Mouse (Mus musculus) lung, postnatal 10 days (tissue): ENCODE measurements around the gene Setd7.
A peak's percentile ranks its signal among the peaks of the same experiment; 100 is the strongest.

Experiments
- DNase-seq: peaks from one replicate; pipeline ENCODE4 v3.0.0; 2021

The Setd7 gene

GRCm38 (mm10) chr3:51555583-51555982, 5.1 kb downstream of the Setd7 start:
- DNase-seq = no peak

GRCm38 (mm10) chr3:51554836-51555235, 5.8 kb downstream of the Setd7 start:
- no peak for DNase-seq

GRCm38 (mm10) chr3:51554067-51554466, 6.6 kb downstream of the Setd7 start:
- DNase-seq = no peak

- DNase-seq = peak; percentile 82
These were observed 7.2 kb downstream of the Setd7 start for GRCm38 (mm10) chr3:51553497-51553875.

- DNase-seq = no peak
These were observed 7.7 kb downstream of the Setd7 start for GRCm38 (mm10) chr3:51552841-51553496.

- no peak for DNase-seq
These were observed 8.5 kb downstream of the Setd7 start for GRCm38 (mm10) chr3:51552197-51552596.

- DNase-seq = no peak
These were observed 11.6 kb downstream of the Setd7 start for GRCm38 (mm10) chr3:51548987-51549579.

GRCm38 (mm10) chr3:51547577-51547976, 13.1 kb downstream of the Setd7 start:
- no peak for DNase-seq

- DNase-seq = no peak
These were observed 16.1 kb downstream of the Setd7 start for GRCm38 (mm10) chr3:51544442-51545128.

- no peak for DNase-seq
These were observed 20.0 kb downstream of the Setd7 start for GRCm38 (mm10) chr3:51540659-51541058.

GRCm38 (mm10) chr3:51539567-51540408, 20.9 kb downstream of the Setd7 start:
- DNase-seq = peak; percentile 87

- no peak for DNase-seq
These were observed 26.7 kb downstream of the Setd7 start for GRCm38 (mm10) chr3:51534013-51534412.

- DNase-seq = no peak
These were observed 27.1 kb downstream of the Setd7 start for GRCm38 (mm10) chr3:51533573-51533972.

GRCm38 (mm10) chr3:51532282-51532620, 28.4 kb downstream of the Setd7 start:
- DNase-seq = no peak

GRCm38 (mm10) chr3:51531473-51532281, 29.0 kb downstream of the Setd7 start:
- peak; percentile 82 for DNase-seq

GRCm38 (mm10) chr3:51526891-51527290, 33.8 kb downstream of the Setd7 start:
- no peak for DNase-seq

GRCm38 (mm10) chr3:51525186-51525785, 35.4 kb downstream of the Setd7 start:
- DNase-seq = no peak

- no peak for DNase-seq
These were observed 39.4 kb downstream of the Setd7 start for GRCm38 (mm10) chr3:51521262-51521661.

- no peak for DNase-seq
These were observed 41.9 kb downstream of the Setd7 start for GRCm38 (mm10) chr3:51518763-51519121.

GRCm38 (mm10) chr3:51517878-51518762, 42.6 kb downstream of the Setd7 start:
- no peak for DNase-seq

- no peak for DNase-seq
These were observed 43.2 kb downstream of the Setd7 start for GRCm38 (mm10) chr3:51517467-51517866.
